Mouse (Mus musculus): Measurements from ENCODE around the gene Shd. TPM values are rescaled to one million over a fixed set of nuclear protein-coding genes. Genes with fewer than 3 reads are reported as not detected.

Gene Shd
- polyA plus RNA-seq, 1 experiment from 2014 or later: 102 TPM

GRCm38 (mm10) chr17:55990278-55990898 is 20.1 kb downstream of the Shd start:
- WGBS: 88% methylated on average over 8 of the region's 8 CpGs
- ATAC-seq: no peak
- H3K36me3 ChIP-seq (ENCODE audit: poor library complexity, severe bottlenecking): peaks cover 58% of the 10 kb centered on the region

GRCm38 (mm10) chr17:55996007-55996406 is 25.7 kb downstream of the Shd start:
- H3K4me3 ChIP-seq: no peak overlapping the region
- H3K27ac ChIP-seq: no peak overlapping the region
- peaks cover 53% of the 10 kb centered on the region for H3K36me3 ChIP-seq (ENCODE audit: poor library complexity, severe bottlenecking)
- peaks cover 10% of the 10 kb centered on the region for H3K4me1 ChIP-seq
- peaks cover 14% of the 10 kb centered on the region for H3K27me3 ChIP-seq
- H3K4me2 ChIP-seq: no peak overlapping the region
- WGBS: 91% methylated on average over 15 of the region's 15 CpGs
- ATAC-seq: no peak
- H3K9ac ChIP-seq: no peak overlapping the region
- H3K9me3 ChIP-seq (replicated peaks): no peaks in the 10 kb centered on the region

More at GRCm38 (mm10) chr17:55990278-55990898, 20.1 kb downstream of the Shd start:
- no peak overlapping the region for H3K9ac ChIP-seq
- no peaks in the 10 kb centered on the region for H3K9me3 ChIP-seq (replicated peaks)
- H3K4me1 ChIP-seq: peaks cover 17% of the 10 kb centered on the region
- no peak overlapping the region for H3K4me2 ChIP-seq
- no peak overlapping the region for H3K4me3 ChIP-seq
- no peaks in the 10 kb centered on the region for H3K27me3 ChIP-seq
- no peak overlapping the region for H3K27ac ChIP-seq

GRCm38 (mm10) chr17:55999794-56000499 is 29.7 kb downstream of the Shd start:
- H3K36me3 ChIP-seq (ENCODE audit: poor library complexity, severe bottlenecking): peaks cover 21% of the 10 kb centered on the region
- no peaks in the 10 kb centered on the region for H3K4me1 ChIP-seq
- no peaks in the 10 kb centered on the region for H3K9me3 ChIP-seq (replicated peaks)
- no peak overlapping the region for H3K4me3 ChIP-seq
- peaks cover 24% of the 10 kb centered on the region for H3K27me3 ChIP-seq
- H3K27ac ChIP-seq: no peak overlapping the region
- H3K4me2 ChIP-seq: peak overlapping the region; percentile 17; the same call in 1 of the 2 replicates
- H3K9ac ChIP-seq: no peak overlapping the region
- 9% methylated on average over 30 of the region's 30 CpGs for WGBS
- no peak for ATAC-seq

GRCm38 (mm10) chr17:56003000-56003399 is 32.7 kb downstream of the Shd start:
- Histone ChIP-seq H3K9ac (no peak overlapping the region), H3K9me3 (replicated peaks) (no peaks in the 10 kb centered on the region), H3K4me3 (no peak overlapping the region), H3K4me2 (no peak overlapping the region), H3K27me3 (peaks cover 28% of the 10 kb centered on the region), H3K4me1 (peaks cover 4% of the 10 kb centered on the region), H3K27ac (no peak overlapping the region), H3K36me3 (ENCODE audit: poor library complexity, severe bottlenecking) (no peaks in the 10 kb centered on the region)
- no peak for ATAC-seq
- WGBS: 81% methylated on average over 3 of the region's 3 CpGs

GRCm38 (mm10) chr17:56005415-56006061 is 35.3 kb downstream of the Shd start, which contains the start of the genes Stap2 and Mpnd:
Gene Stap2, minus strand, starts transcription at chr17:56005584.
Gene Mpnd, plus strand, starts transcription at chr17:56005711.
- Histone ChIP-seq H3K9me3 (replicated peaks) (no peaks in the 10 kb centered on the region), H3K4me3 (no peak within 1 kb of the TSS), H3K36me3 (ENCODE audit: poor library complexity, severe bottlenecking) (no peaks in the 10 kb centered on the region), H3K9ac (no peak within 1 kb of the TSS), H3K27ac (no peak within 1 kb of the TSS), H3K27me3 (peaks cover 18% of the 10 kb centered on the region), H3K4me2 (no peak within 1 kb of the TSS), H3K4me1 (peaks cover 13% of the 10 kb centered on the region)
- no peak for ATAC-seq
- WGBS: 48% methylated on average over 10 of the region's 13 CpGs

GRCm38 (mm10) chr17:56006956-56007355 is 36.7 kb downstream of the Shd start:
- Histone ChIP-seq H3K36me3 (ENCODE audit: poor library complexity, severe bottlenecking) (peaks cover 10% of the 10 kb centered on the region), H3K9me3 (replicated peaks) (no peaks in the 10 kb centered on the region), H3K4me2 (no peak overlapping the region), H3K27me3 (peaks cover 12% of the 10 kb centered on the region; the same call in 1 of the 2 replicates), H3K27ac (no peak overlapping the region), H3K9ac (no peak overlapping the region), H3K4me3 (no peak overlapping the region), H3K4me1 (peaks cover 25% of the 10 kb centered on the region)
- ATAC-seq: no peak
- 57% methylated on average over 10 of the region's 10 CpGs for WGBS

GRCm38 (mm10) chr17:56007444-56008355 is 37.4 kb downstream of the Shd start:
- H3K4me3 ChIP-seq: peak overlapping the region; percentile 69
- no peak for ATAC-seq
- WGBS: 35% methylated on average over 14 of the region's 14 CpGs
- no peaks in the 10 kb centered on the region for H3K9me3 ChIP-seq (replicated peaks)
- H3K36me3 ChIP-seq (ENCODE audit: poor library complexity, severe bottlenecking): peaks cover 17% of the 10 kb centered on the region
- peak overlapping the region; percentile 52 for H3K9ac ChIP-seq
- H3K27ac ChIP-seq: peak overlapping the region; percentile 95
- H3K27me3 ChIP-seq: peaks cover 10% of the 10 kb centered on the region; the same call in 1 of the 2 replicates
- H3K4me2 ChIP-seq: peak overlapping the region; percentile 92
- H3K4me1 ChIP-seq: peaks cover 25% of the 10 kb centered on the region

- Histone ChIP-seq H3K9ac (peak overlapping the region; percentile 77), H3K9me3 (replicated peaks) (no peaks in the 10 kb centered on the region), H3K27me3 (0 out of 2 replicates have a peak, but pooled peaks cover 4% of the 10 kb centered on the region), H3K27ac (peak overlapping the region; percentile 95), H3K4me1 (peaks cover 25% of the 10 kb centered on the region), H3K36me3 (ENCODE audit: poor library complexity, severe bottlenecking) (peaks cover 25% of the 10 kb centered on the region), H3K4me2 (peak overlapping the region; percentile 92), H3K4me3 (peak overlapping the region; percentile 69)
- WGBS: under 1% methylated on average over 21 of the region's 21 CpGs
- ATAC-seq: peak; percentile 96
Measured at GRCm38 (mm10) chr17:56008356-56009087, 38.3 kb downstream of the Shd start.

- ATAC-seq: peak; percentile 93
- WGBS: 1% methylated on average over 61 of the region's 62 CpGs
Measured at GRCm38 (mm10) chr17:56009088-56009961, 39.1 kb downstream of the Shd start.

GRCm38 (mm10) chr17:56009962-56010240 is 39.6 kb downstream of the Shd start:
- Histone ChIP-seq H3K4me3 (peak overlapping the region; percentile 69), H3K36me3 (ENCODE audit: poor library complexity, severe bottlenecking) (peaks cover 38% of the 10 kb centered on the region), H3K4me1 (peaks cover 25% of the 10 kb centered on the region), H3K9ac (peak overlapping the region; percentile 77), H3K9me3 (replicated peaks) (no peaks in the 10 kb centered on the region), H3K27me3 (0 out of 2 replicates have a peak, but pooled peaks cover 4% of the 10 kb centered on the region), H3K27ac (peak overlapping the region; percentile 95; the same call in 1 of the 2 replicates), H3K4me2 (peak overlapping the region; percentile 92)
- WGBS: 34% methylated on average over 2 of the region's 2 CpGs
- no peak for ATAC-seq

More at GRCm38 (mm10) chr17:56009088-56009961, 39.1 kb downstream of the Shd start:
- H3K9me3 ChIP-seq (replicated peaks): no peaks in the 10 kb centered on the region
- peak overlapping the region; percentile 77 for H3K9ac ChIP-seq
- H3K36me3 ChIP-seq (ENCODE audit: poor library complexity, severe bottlenecking): peaks cover 33% of the 10 kb centered on the region
- H3K4me3 ChIP-seq: peak overlapping the region; percentile 69
- peak overlapping the region; percentile 92 for H3K4me2 ChIP-seq
- H3K27me3 ChIP-seq: 0 out of 2 replicates have a peak, but pooled peaks cover 4% of the 10 kb centered on the region
- peaks cover 25% of the 10 kb centered on the region for H3K4me1 ChIP-seq
- H3K27ac ChIP-seq: peak overlapping the region; percentile 95

All from forebrain, embryonic 13.5 days (tissue).